Mouse (Mus musculus) cortical plate, adult 2 months (tissue): ENCODE data around the gene Taar4. TPM values are rescaled to one million over a fixed set of nuclear protein-coding genes. Genes with fewer than 3 reads are reported as not detected.

Experiments used
- H3K27ac ChIP-seq: fragments of 200-500 bp; 2 replicates; pipeline ENCODE4 v1.5.1; 2012; ENCODE audit warnings: low read length, control low read depth, inconsistent platforms; ENCODE audit not compliant: insufficient read depth
- H3K4me1 ChIP-seq: fragments of 200-500 bp; 2 replicates; pipeline ENCODE4 v1.6.1; 2011; ENCODE audit warnings: low read length; ENCODE audit not compliant: control insufficient read depth, insufficient read depth
- H3K4me3 ChIP-seq: fragments of 200-500 bp; 2 replicates; pipeline ENCODE4 v1.5.1; 2011; ENCODE audit warnings: mild to moderate bottlenecking, low read length, control low read depth; ENCODE audit not compliant: insufficient read depth
- CTCF ChIP-seq: fragments of 200-500 bp; IDR thresholded peaks from 2 replicates; pipeline ENCODE4 v1.5.1; 2011; ENCODE audit warnings: mild to moderate bottlenecking, control low read depth, low read length; ENCODE audit not compliant: insufficient read depth; ENCODE audit errors: extremely low read depth
- POLR2A ChIP-seq: fragments of 200-500 bp; IDR thresholded peaks from 2 replicates; pipeline ENCODE4 v1.6.1; 2011; ENCODE audit warnings: mild to moderate bottlenecking, low read length, control low read depth; ENCODE audit not compliant: insufficient read depth; ENCODE audit errors: extremely low read depth
- polyA plus RNA-seq: library from polyadenylated mRNA; depleted of rRNA; stranded (reverse); fragments of >200 nt; gene quantifications from 2 replicates; pipeline ENCODE4 v1.2.3, GENCODE M21; 2012; rRNA removed

Gene Taar4
- polyA plus RNA-seq = not detected in 2 replicates

DNA sequence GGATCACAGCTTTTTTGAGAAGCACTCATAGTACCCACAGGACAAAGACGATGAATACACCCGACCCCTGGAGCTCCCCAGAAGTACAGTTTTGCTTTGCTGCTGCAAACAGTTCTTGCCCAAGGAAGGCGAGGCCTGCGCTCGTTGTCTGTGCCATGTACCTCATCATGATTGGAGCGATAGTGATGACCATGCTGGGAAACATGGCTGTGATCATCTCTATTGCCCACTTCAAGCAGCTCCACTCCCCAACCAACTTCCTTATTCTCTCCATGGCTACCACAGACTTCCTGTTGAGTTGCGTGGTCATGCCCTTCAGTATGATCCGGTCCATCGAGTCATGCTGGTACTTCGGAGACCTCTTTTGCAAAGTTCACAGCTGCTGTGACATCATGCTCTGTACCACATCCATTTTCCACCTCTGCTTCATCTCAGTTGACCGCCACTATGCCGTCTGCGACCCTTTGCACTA is at the start of gene Taar4:
Gene Taar4, plus strand, starts transcription at position 51 of the 472 bp plus-strand sequence.
- Histone ChIP-seq H3K4me3 (no peak within 1 kb of the TSS), H3K4me1 (no peaks in the 10 kb centered on the region), H3K27ac (no peak within 1 kb of the TSS)
- TF ChIP-seq CTCF (no peak), POLR2A (no peak)

DNA sequence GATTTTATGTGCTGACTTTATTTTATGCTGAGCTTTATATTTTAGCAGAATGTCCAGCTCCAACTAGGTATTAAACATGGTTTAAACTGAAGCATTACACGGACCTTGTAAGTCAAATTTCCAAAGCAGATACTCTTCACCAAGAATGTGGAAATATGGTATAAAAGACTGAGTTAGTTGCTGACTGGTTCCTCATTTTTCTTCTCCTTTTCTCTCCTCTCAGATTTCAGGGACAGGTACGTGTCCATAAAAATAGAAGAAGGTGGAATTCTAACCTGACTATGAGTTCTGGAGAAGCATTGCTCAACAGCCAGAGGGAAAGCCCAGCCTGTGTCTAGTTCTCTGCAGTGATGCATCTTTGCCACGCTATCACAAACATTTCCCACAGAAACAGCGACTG is 40.2 kb upstream of the Taar4 start, which contains the start of gene Taar1:
Gene Taar1, plus strand, starts transcription at position 301 of the 400 bp plus-strand sequence.
- TF ChIP-seq POLR2A (no peak), CTCF (no peak)
- Histone ChIP-seq H3K4me3 (no peak within 1 kb of the TSS), H3K4me1 (no peaks in the 10 kb centered on the region), H3K27ac (no peak within 1 kb of the TSS)

DNA sequence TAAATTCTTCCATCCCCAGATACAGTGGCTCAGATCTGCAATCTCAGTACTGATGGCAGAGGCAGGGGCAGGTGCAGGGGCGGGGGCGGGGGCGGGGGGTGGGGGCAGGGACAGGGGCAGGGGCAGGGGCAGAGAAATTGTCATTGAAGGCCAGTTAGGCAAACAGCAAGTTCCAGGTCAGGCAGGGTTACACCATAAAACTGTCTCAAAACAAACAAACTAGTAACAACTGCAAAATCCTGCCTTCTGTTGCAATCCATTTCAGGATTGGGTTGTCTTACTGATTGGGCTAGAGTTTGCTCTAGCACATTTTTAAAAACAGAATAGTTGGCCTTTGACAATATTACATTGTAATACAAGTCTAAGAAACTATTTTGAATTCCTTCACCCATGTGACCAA is 37.8 kb upstream of the Taar4 start:
- Histone ChIP-seq H3K4me1 (no peaks in the 10 kb centered on the region), H3K27ac (no peak overlapping the region), H3K4me3 (no peak overlapping the region)
- TF ChIP-seq POLR2A (no peak), CTCF (no peak)

DNA sequence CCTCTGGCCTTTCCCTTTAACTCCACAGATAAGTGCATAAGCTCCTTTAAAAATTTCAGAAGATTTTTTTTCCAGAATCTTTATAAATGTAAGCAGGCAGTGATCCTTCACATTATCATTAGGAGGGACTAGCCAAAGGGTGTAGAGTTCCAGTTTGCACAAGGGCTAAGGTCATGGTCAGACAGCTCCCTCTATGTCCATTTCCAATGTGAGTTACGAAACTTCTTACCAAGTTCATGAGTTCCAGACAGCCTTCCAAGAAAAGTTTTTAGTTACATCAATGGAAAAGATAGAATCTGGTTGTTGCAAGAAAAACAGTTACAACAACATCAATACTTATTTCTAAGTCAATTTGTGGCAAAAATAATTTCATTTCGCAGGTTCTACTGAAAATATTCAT is 36.4 kb upstream of the Taar4 start:
- Histone ChIP-seq H3K4me1 (no peaks in the 10 kb centered on the region), H3K27ac (no peak overlapping the region), H3K4me3 (no peak overlapping the region)
- no peak for TF ChIP-seq POLR2A
- TF ChIP-seq CTCF = no peak

DNA sequence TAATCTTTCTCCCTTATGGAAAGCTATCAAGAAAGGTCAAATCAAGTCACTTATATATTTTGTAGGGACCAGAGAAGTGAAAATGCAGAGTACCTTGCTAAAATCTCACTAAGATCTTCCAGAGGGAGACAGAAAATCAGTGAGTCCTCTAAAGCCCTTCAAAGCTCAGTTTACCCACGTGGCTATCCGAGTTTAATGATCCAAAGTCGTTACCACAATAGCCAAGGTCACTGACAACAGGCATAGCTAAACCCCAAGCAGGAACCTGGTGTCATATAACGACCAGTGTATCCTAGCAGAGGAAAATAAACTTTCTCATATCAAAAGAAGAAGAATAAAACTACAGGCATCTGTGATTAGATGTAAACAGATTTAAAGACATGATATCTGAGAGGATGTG is 22.7 kb upstream of the Taar4 start:
- H3K27ac ChIP-seq = no peak overlapping the region
- no peaks in the 10 kb centered on the region for H3K4me1 ChIP-seq
- no peak for TF ChIP-seq POLR2A
- TF ChIP-seq CTCF = no peak
- H3K4me3 ChIP-seq = no peak overlapping the region

DNA sequence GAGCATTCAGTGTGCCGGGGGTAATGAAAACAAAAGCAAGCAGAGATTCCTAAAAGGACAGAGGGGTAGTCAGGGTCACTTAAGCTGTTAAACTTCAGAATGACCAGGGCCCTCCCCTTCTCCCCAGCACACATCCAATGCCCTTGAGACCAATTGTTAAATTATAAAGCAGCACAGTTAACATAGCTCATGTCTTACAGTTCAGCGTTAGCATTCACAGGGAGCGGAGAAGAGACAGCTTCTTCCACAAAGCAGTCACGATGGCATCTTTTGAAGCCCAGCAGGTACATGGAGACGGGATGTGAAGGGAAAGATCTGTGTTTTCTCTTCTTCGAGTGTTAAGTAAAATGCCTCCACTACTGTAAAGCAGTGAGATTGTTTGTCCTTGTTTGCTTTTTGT is 22.0 kb upstream of the Taar4 start, which contains the start of gene Taar2:
Gene Taar2, plus strand, starts transcription at position 261 of the 400 bp plus-strand sequence.
- H3K4me3 ChIP-seq = no peak within 1 kb of the TSS
- H3K27ac ChIP-seq = no peak within 1 kb of the TSS
- H3K4me1 ChIP-seq = no peaks in the 10 kb centered on the region
- TF ChIP-seq CTCF = no peak
- TF ChIP-seq POLR2A = no peak

DNA sequence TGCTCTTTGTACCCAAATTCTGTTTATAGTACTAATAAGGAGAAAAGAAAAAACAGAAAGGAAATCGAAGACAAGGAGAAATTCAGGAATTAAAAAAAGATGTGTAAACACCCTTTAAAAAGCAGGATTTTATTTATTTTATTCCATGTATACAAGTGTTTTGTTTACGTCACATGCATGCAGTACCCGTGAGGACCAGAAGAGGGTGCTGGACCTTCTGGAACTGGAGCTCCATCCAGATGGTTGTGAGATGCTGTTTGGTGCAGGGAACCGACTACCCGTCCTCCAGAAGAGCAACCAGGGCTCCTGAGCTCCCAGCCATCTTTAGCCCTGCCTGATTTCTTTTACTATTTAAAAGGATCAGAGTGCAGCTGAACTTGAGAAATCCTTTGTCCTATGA is 17.8 kb upstream of the Taar4 start:
- H3K4me1 ChIP-seq = no peaks in the 10 kb centered on the region
- H3K27ac ChIP-seq = no peak overlapping the region
- TF ChIP-seq CTCF = no peak
- no peak for TF ChIP-seq POLR2A
- H3K4me3 ChIP-seq = no peak overlapping the region

DNA sequence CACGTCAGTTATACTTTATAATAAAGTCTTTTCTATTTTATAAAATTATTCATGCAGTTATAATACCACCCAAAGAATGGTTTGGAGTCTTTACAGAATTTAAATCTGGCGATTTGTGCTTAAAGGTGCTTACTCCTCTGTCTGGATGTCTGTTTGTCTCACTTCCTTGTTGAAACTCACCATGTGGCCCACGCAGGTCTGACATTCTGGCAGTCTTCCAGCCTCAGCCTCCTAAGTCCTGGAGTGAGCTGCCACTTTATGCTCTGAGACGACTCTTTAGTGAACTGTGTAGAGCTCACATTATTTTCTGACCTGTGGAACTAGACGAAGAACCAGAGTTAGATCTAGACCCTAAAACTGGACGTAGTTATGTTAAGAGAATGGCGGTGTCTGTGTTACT is 12.3 kb upstream of the Taar4 start:
- H3K4me1 ChIP-seq = no peaks in the 10 kb centered on the region
- H3K4me3 ChIP-seq = no peak overlapping the region
- TF ChIP-seq CTCF = no peak
- TF ChIP-seq POLR2A = no peak
- H3K27ac ChIP-seq = no peak overlapping the region

DNA sequence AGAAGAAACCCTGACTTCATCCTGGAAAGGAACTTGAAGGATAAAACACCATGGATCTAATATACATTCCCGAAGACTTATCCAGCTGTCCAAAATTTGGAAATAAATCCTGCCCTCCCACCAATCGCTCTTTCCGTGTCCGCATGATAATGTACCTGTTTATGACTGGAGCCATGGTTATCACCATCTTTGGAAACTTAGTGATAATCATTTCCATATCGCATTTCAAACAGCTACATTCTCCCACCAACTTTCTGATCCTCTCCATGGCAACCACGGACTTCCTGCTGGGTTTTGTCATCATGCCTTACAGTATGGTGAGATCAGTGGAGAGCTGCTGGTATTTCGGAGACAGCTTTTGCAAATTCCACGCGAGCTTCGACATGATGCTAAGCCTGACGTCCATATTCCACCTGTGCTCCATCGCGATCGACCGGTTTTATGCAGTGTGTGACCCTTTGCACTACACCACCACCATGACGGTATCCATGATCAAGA is 10.7 kb upstream of the Taar4 start, which contains the start of gene Taar3:
Gene Taar3, plus strand, starts transcription at position 51 of the 498 bp plus-strand sequence.
- Histone ChIP-seq H3K27ac (no peak within 1 kb of the TSS), H3K4me3 (0 out of 2 replicates have a peak within 1 kb of the TSS, but pooled peaks have one; percentile 3), H3K4me1 (no peaks in the 10 kb centered on the region)
- TF ChIP-seq CTCF = no peak
- TF ChIP-seq POLR2A = no peak

DNA sequence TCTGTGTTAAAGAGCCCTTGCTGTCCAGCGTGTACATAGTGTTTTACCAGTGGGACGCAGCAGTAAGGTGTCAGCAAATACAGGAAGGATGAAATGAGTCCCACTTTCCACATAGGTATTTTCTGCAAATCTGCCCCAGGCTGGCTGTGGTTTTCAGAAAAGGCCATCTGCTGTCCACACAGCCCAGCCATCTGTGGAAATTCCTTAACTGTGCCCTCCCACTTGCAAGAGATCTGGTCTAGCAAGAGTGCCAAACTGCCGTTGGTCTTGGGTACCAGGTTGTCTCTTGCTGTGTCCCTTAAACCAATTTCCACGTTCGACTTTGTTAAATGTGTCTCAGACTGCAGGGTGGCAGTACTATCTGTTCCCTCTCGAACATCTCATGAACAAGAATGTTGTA is 8.6 kb upstream of the Taar4 start:
- Histone ChIP-seq H3K4me3 (no peak overlapping the region), H3K27ac (no peak overlapping the region), H3K4me1 (no peaks in the 10 kb centered on the region)
- no peak for TF ChIP-seq CTCF
- TF ChIP-seq POLR2A = no peak

DNA sequence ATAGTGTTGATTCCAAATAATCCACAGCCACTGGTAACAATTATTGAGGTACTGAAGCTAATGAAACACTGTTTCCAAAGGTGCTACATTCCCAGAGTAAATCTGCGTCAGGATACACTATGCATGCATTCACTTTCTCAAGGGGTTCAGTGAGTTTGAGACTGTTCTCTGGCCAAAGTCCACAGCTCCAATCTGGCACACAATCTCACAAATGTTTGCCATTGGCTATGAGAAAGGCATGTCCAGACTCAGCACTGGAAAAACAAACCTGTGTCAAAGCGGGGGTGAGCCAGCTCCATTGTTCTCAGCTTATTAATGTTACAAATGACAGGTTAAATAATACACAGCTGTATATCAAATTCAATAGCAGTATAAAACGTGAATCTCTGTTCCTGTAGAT is 1.2 kb upstream of the Taar4 start:
- no peak overlapping the region for H3K27ac ChIP-seq
- no peak for TF ChIP-seq CTCF
- TF ChIP-seq POLR2A = no peak
- no peak overlapping the region for H3K4me3 ChIP-seq
- H3K4me1 ChIP-seq = no peaks in the 10 kb centered on the region
